Mouse (Mus musculus): ENCODE results near the gene Prodh2.

- no peak for TF ChIP-seq CTCF (IDR thresholded peaks at IDR 0.05; ENCODE audit: control insufficient read depth, insufficient read depth, insufficient replicate concordance, low read depth, low read length)
- no peak for TF ChIP-seq POLR2A (IDR thresholded peaks at IDR 0.05; ENCODE audit: control insufficient read depth, low read depth, low read length)
These were observed 69.2 kb downstream of the Prodh2 start for GRCm38 (mm10) chr7:30562526-30563116.
